Comparison of ENCODE assay signal across 13 mouse cellular contexts in genomic region chr6:98993231-98993630, GRCm38 (mm10).
DNase-seq lines count a peak whose midpoint lies in the region; ATAC-seq and TF ChIP-seq lines count a peak whose summit lies in the region.
"Had no signal": no experiment of that assay in that cellular context is flagged by ENCODE, and none has a peak within 500 bp of the region (broad histone marks: within the 10 kb centered on the region; RNA-seq: fewer than 3 reads in every experiment).

No protein-coding gene starts in this region.

- TF ChIP-seq EP300 in heart, adult 2 months (IDR thresholded peaks at IDR 0.05; ENCODE audit: insufficient read depth, low read depth, low read length) = no peak

- no peaks in the 10 kb centered on the region for H3K9me3 ChIP-seq in forebrain, embryonic 11.5 days (ENCODE audit: control insufficient read depth, low read length)
- H3K9me3 ChIP-seq: midbrain, embryonic 15.5 days had no signal

- WGBS in heart, adult 2 months = 16% methylated on average over 3 of the region's 3 CpGs
- WGBS in spleen, adult 2 months = 29% methylated on average over 3 of the region's 3 CpGs
- WGBS in forebrain, embryonic 11.5 days = 87% methylated on average over 3 of the region's 3 CpGs

- intact Hi-C loops in heart, adult 2 months (cut with DNase I) = no loop called here
- intact Hi-C loops in heart, postnatal 36 days (cut with DNase I) = no loop called here

- no peak; the same call in 1 of the 2 replicates for TF ChIP-seq POLR2A in heart, adult 2 months (IDR thresholded peaks at IDR 0.05; ENCODE audit: insufficient read depth, low read depth, low read length)
- no peak for TF ChIP-seq POLR2A in spleen, adult 2 months (IDR thresholded peaks at IDR 0.05; ENCODE audit: low read depth, low read length)

- peaks cover 16% of the 10 kb centered on the region for H3K4me1 ChIP-seq in heart, adult 2 months (ENCODE audit: control insufficient read depth, insufficient read depth, low read length)
- H3K4me1 ChIP-seq in spleen, adult 2 months (ENCODE audit: control insufficient read depth, insufficient read depth, insufficient read length) = peaks cover 43% of the 10 kb centered on the region
- H3K4me1 ChIP-seq in forebrain, embryonic 11.5 days (replicated peaks; ENCODE audit: control insufficient read depth, insufficient read depth, low read length) = peaks cover 9% of the 10 kb centered on the region

- ATAC-seq in hematopoietic stem cell, adult 5-6 weeks (replicated peaks in 1 of 2; ENCODE audit: insufficient read depth in 1 of 2, low FRiP score in 2 of 2, low TSS enrichment in 1 of 2, low read depth in 1 of 2, poor library complexity in 2 of 2, severe bottlenecking in 2 of 2) = peak; percentile 33 to 34; a peak in 3 of 4 replicates
- ATAC-seq in forebrain, embryonic 11.5 days (replicated peaks; ENCODE audit: low FRiP score) = no peak

- DNase-seq in heart, adult 2 months = no peak
- DNase-seq in heart, postnatal 36 days = no peak
- peak in 1 of 2 experiments; percentile 73 for DNase-seq in spleen, adult 2 months (ENCODE audit: low read depth in 1 of 2, low spot score in 2 of 2)
- DNase-seq in spleen, adult 12 weeks (ENCODE audit: low spot score) = no peak
- DNase-seq in layer of hippocampus, postnatal 14 days (ENCODE audit: low spot score in 2 of 2) = no peak
- DNase-seq in thymus, postnatal 14 days = no peak
- DNase-seq in forebrain, embryonic 11.5 days (ENCODE audit: low spot score) = no peak
- DNase-seq: kidney, adult 8-10 months; right cerebral cortex, postnatal 14 days had no signal

- H3K79me2 ChIP-seq in heart, adult 2 months (replicated peaks; ENCODE audit: control insufficient read depth, insufficient read depth, low read length) = no peaks in the 10 kb centered on the region

- H3K36me3 ChIP-seq in heart, adult 2 months (ENCODE audit: control insufficient read depth, insufficient read depth, low read length) = peaks cover 16% of the 10 kb centered on the region
- peaks cover 5% of the 10 kb centered on the region; the same call in 1 of the 2 replicates for H3K36me3 ChIP-seq in spleen, adult 2 months (ENCODE audit: control insufficient read depth, insufficient read depth, low read length)
- H3K36me3 ChIP-seq in forebrain, embryonic 11.5 days (ENCODE audit: control insufficient read depth, insufficient read depth, low read length) = no peaks in the 10 kb centered on the region
- H3K36me3 ChIP-seq: midbrain, embryonic 15.5 days had no signal

- H3K27ac ChIP-seq in heart, adult 2 months = peak overlapping the region; percentile 74
- peak overlapping the region; percentile 20; the same call in 1 of the 2 replicates for H3K27ac ChIP-seq in spleen, adult 2 months (ENCODE audit: insufficient read depth, low read length)
- H3K27ac ChIP-seq in forebrain, embryonic 11.5 days (ENCODE audit: low read depth, low read length) = no peak overlapping the region
- H3K27ac ChIP-seq: hindbrain, embryonic 14.5 days; left cerebral cortex, adult 2 months; midbrain, embryonic 15.5 days had no signal

- no peak overlapping the region for H3K4me2 ChIP-seq in forebrain, embryonic 11.5 days (ENCODE audit: low read depth, low read length, severe bottlenecking)

- no peak overlapping the region for H3K4me3 ChIP-seq in heart, adult 2 months
- no peak overlapping the region for H3K4me3 ChIP-seq in spleen, adult 2 months (ENCODE audit: extremely low read depth, insufficient read depth, insufficient read length)
- no peak overlapping the region for H3K4me3 ChIP-seq in forebrain, embryonic 11.5 days (ENCODE audit: low read depth, low read length)
- H3K4me3 ChIP-seq: left cerebral cortex, adult 2 months; midbrain, embryonic 15.5 days had no signal

- no peak overlapping the region for H3K9ac ChIP-seq in heart, adult 2 months (ENCODE audit: low read depth, low read length)
- H3K9ac ChIP-seq in forebrain, embryonic 11.5 days (ENCODE audit: low read length) = no peak overlapping the region
- H3K9ac ChIP-seq: hindbrain, embryonic 14.5 days; midbrain, embryonic 15.5 days had no signal

- no peak for TF ChIP-seq CTCF in heart, adult 2 months (IDR thresholded peaks at IDR 0.05)
- TF ChIP-seq CTCF in spleen, adult 2 months (IDR thresholded peaks at IDR 0.05; ENCODE audit: extremely low read depth, insufficient read depth, insufficient read length, insufficient replicate concordance) = no peak

- H3K27me3 ChIP-seq in heart, adult 2 months (ENCODE audit: control insufficient read depth, insufficient read depth, low read length) = no peaks in the 10 kb centered on the region
- no peaks in the 10 kb centered on the region for H3K27me3 ChIP-seq in spleen, adult 2 months (ENCODE audit: control insufficient read depth, insufficient read depth, low read length)
- H3K27me3 ChIP-seq in forebrain, embryonic 11.5 days (ENCODE audit: control insufficient read depth, insufficient read depth, low read length) = no peaks in the 10 kb centered on the region
- H3K27me3 ChIP-seq: midbrain, embryonic 15.5 days had no signal
